Mouse (Mus musculus) brain, embryonic 14.5 days (tissue): ENCODE measurements at regions not wholly inside any gene's neighbourhood (a gene's known extent, or its start where the extent isn't known, plus 50 kb on each side); places are given as distances from the start of the nearest gene placed in this dataset.

Experiments used
- CTCF ChIP-seq: fragments of 200-500 bp; IDR thresholded peaks from 2 replicates; pipeline ENCODE4 v1.5.1; 2012; ENCODE audit warnings: inconsistent platforms, mild to moderate bottlenecking, moderate library complexity, borderline replicate concordance; ENCODE audit not compliant: insufficient read depth, insufficient read length; ENCODE audit errors: extremely low read depth
- POLR2A ChIP-seq: fragments of 200-500 bp; IDR thresholded peaks from 2 replicates; pipeline ENCODE4 v1.6.1; 2012; ENCODE audit warnings: mild to moderate bottlenecking, inconsistent platforms, borderline replicate concordance; ENCODE audit not compliant: poor library complexity, insufficient read depth, insufficient read length, severe bottlenecking; ENCODE audit errors: extremely low read depth

DNA sequence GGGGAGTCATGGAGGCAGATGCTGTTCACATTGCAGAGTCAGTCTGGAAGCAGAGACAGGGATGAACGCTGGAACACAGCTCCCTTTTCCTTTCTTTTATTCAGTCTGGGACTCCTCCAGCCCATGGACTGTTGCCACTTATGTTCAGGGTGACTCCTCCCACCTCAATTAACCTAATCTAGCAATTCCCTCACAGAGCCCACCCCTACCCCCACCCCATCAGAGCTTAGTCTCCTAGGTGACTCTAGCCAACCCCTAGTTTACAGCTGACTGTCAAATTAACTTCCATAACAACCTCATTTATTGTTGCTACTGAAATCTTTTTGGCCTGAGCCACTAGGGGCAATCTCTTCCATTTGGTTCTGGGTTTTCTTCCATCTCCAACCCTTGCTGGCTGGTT lies 85.2 kb upstream of the Fam19a5 start:
- TF ChIP-seq POLR2A (no peak), CTCF (no peak)
